Mouse (Mus musculus) liver, postnatal 0 days (tissue): Measurements from ENCODE around the gene Fcrla. TPM values are rescaled to one million over a fixed set of nuclear protein-coding genes. Genes with fewer than 3 reads are reported as not detected.
"Not testable (repeated sequence)": the region's sequence is repeated elsewhere in the genome, so short reads cannot be mapped to it uniquely, and the experiment has no call there.

ENCODE experiments used
- ATAC-seq: fragments of 200-750 bp; cut with Nextera tagmentation; 2 replicates; pipeline ENCODE4 v1.8.0; 2017; ENCODE audit warnings: mild to moderate bottlenecking, moderate library complexity
- DNase-seq: peaks from one replicate; pipeline ENCODE4 v3.0.0-alpha.2; 2016
- H3K27ac ChIP-seq: fragments of 300-500 bp; sonication (generic); 2 replicates; pipeline ENCODE4 v1.5.1; 2014; ENCODE audit warnings: antibody characterized with exemption, moderate library complexity, mild to moderate bottlenecking, low read depth
- H3K27me3 ChIP-seq: fragments of 300-500 bp; sonication (generic); 2 replicates; pipeline ENCODE4 v1.6.1; 2014; ENCODE audit warnings: low read length, control low read depth, mixed read lengths; ENCODE audit not compliant: insufficient read depth
- H3K36me3 ChIP-seq: fragments of 300-500 bp; sonication (generic); replicated peaks from 2 replicates; pipeline ENCODE4 v1.6.1; 2014; ENCODE audit warnings: mild to moderate bottlenecking, control low read depth, low read length, moderate library complexity, mixed read lengths; ENCODE audit not compliant: insufficient read depth
- H3K4me1 ChIP-seq: fragments of 300-500 bp; sonication (generic); 2 replicates; pipeline ENCODE4 v1.6.1; 2014; ENCODE audit warnings: antibody characterized with exemption, mild to moderate bottlenecking, control low read depth; ENCODE audit not compliant: insufficient read depth
- H3K4me2 ChIP-seq: fragments of 300-500 bp; sonication (generic); 2 replicates; pipeline ENCODE4 v1.6.1; 2014; ENCODE audit warnings: low read depth, mild to moderate bottlenecking, low read length, moderate library complexity, mixed read lengths
- H3K4me3 ChIP-seq: fragments of 300-500 bp; sonication (generic); 2 replicates; pipeline ENCODE4 v1.5.1; 2014; ENCODE audit warnings: low read depth, low read length
- H3K9ac ChIP-seq: fragments of 300-500 bp; sonication (generic); replicated peaks from 2 replicates; pipeline ENCODE4 v1.6.1; 2014; ENCODE audit warnings: mild to moderate bottlenecking, moderate library complexity
- H3K9me3 ChIP-seq: fragments of 300-500 bp; sonication (generic); 2 replicates; pipeline ENCODE4 v1.6.1; 2016; ENCODE audit warnings: mild to moderate bottlenecking, control low read depth, low read length, mixed read lengths
- CTCF ChIP-seq: sonication (generic); IDR thresholded peaks from 2 replicates; pipeline ENCODE4 v1.5.1; 2016; ENCODE audit warnings: antibody characterized with exemption, low read depth
- EP300 ChIP-seq: IDR thresholded peaks from 2 replicates; pipeline ENCODE4 v1.6.1; 2016; ENCODE audit warnings: antibody characterized with exemption, low read depth, mild to moderate bottlenecking
- WGBS: fragments of 180-500 bp; shearing (Covaris S2); extraction: QIAGEN DNeasy Blood & Tissue Kit; methylation state at CpG from one replicate; pipeline ENCODE4 v1.1.7; 2014; ENCODE audit not compliant: insufficient replicate concordance; 5-methylcytosine and 5-hydroxymethylcytosine counted together
- polyA plus RNA-seq: library from polyadenylated mRNA; unstranded; fragments of >200 nt; fragmentation: Nextera tagmentation; extraction: Ambion mirVana; gene quantifications from 2 replicates; pipeline ENCODE4 v1.2.1, GENCODE M21; 2015

Gene Fcrla
- polyA plus RNA-seq, 1 experiment from 2014 or later = 10.4 TPM

- no peak overlapping the region for H3K27ac ChIP-seq
- no peak for DNase-seq
- WGBS = 46% methylated on average over 2 of the region's 2 CpGs
Observed at GRCm38 (mm10) chr1:170959791-170960190, 32.4 kb upstream of the Fcrla start.

GRCm38 (mm10) chr1:170958225-170958624 lies 30.8 kb upstream of the Fcrla start:
- TF ChIP-seq CTCF (no peak), EP300 (no peak)
- Histone ChIP-seq H3K4me3 (no peak overlapping the region), H3K36me3 (no peaks in the 10 kb centered on the region), H3K27ac (no peak overlapping the region), H3K9ac (no peak overlapping the region), H3K4me2 (no peak overlapping the region), H3K4me1 (peaks cover 10% of the 10 kb centered on the region), H3K9me3 (no peaks in the 10 kb centered on the region), H3K27me3 (no peaks in the 10 kb centered on the region)
- WGBS = 34% methylated on average over 3 of the region's 3 CpGs
- ATAC-seq (no peak), DNase-seq (no peak)

More at GRCm38 (mm10) chr1:170959791-170960190, 32.4 kb upstream of the Fcrla start:
- Histone ChIP-seq H3K27me3 (no peaks in the 10 kb centered on the region), H3K36me3 (no peaks in the 10 kb centered on the region), H3K4me2 (no peak overlapping the region), H3K4me1 (peaks cover 10% of the 10 kb centered on the region), H3K9me3 (no peaks in the 10 kb centered on the region), H3K9ac (no peak overlapping the region), H3K4me3 (no peak overlapping the region)
- TF ChIP-seq CTCF = no peak
- 0 out of 2 replicates have a peak, but pooled peaks have one; percentile 12 for TF ChIP-seq EP300
- peak; percentile 8; the same call in 1 of the 2 replicates for ATAC-seq

- 48% methylated on average over 2 of the region's 2 CpGs for WGBS
- no peaks in the 10 kb centered on the region for H3K36me3 ChIP-seq
- no peaks in the 10 kb centered on the region for H3K9me3 ChIP-seq
- DNase-seq (no peak), ATAC-seq (peak; percentile 25; the same call in 1 of the 2 replicates)
- peaks cover 2% of the 10 kb centered on the region; the same call in 1 of the 2 replicates for H3K4me1 ChIP-seq
- no peak overlapping the region for H3K4me2 ChIP-seq
- no peak overlapping the region for H3K9ac ChIP-seq
- no peak overlapping the region for H3K27ac ChIP-seq
- H3K4me3 ChIP-seq = no peak overlapping the region
- TF ChIP-seq EP300 = no peak
- TF ChIP-seq CTCF = no peak
- H3K27me3 ChIP-seq = no peaks in the 10 kb centered on the region
Observed at GRCm38 (mm10) chr1:170953192-170953591, 25.8 kb upstream of the Fcrla start.

GRCm38 (mm10) chr1:170950772-170951171 lies 23.4 kb upstream of the Fcrla start:
- peaks cover 2% of the 10 kb centered on the region; the same call in 1 of the 2 replicates for H3K4me1 ChIP-seq
- ATAC-seq (no peak), DNase-seq (no peak)
- no peak overlapping the region for H3K4me3 ChIP-seq
- no peak overlapping the region for H3K4me2 ChIP-seq
- H3K27me3 ChIP-seq = no peaks in the 10 kb centered on the region
- 23% methylated on average over 3 of the region's 3 CpGs for WGBS
- H3K9ac ChIP-seq = no peak overlapping the region
- H3K27ac ChIP-seq = no peak overlapping the region; the same call in 1 of the 2 replicates
- H3K9me3 ChIP-seq = no peaks in the 10 kb centered on the region
- TF ChIP-seq EP300 (no peak), CTCF (no peak)
- no peaks in the 10 kb centered on the region for H3K36me3 ChIP-seq

GRCm38 (mm10) chr1:170944908-170945307 lies 17.5 kb upstream of the Fcrla start:
- H3K9ac ChIP-seq, H3K4me2 ChIP-seq, H3K9me3 ChIP-seq, DNase-seq, H3K4me1 ChIP-seq, ATAC-seq, H3K4me3 ChIP-seq, H3K27me3 ChIP-seq, H3K27ac ChIP-seq, H3K36me3 ChIP-seq: not testable (repeated sequence)
- WGBS = 77% methylated on average over 3 of the region's 9 CpGs

GRCm38 (mm10) chr1:170944151-170944550 lies 16.8 kb upstream of the Fcrla start:
- DNase-seq, H3K4me2 ChIP-seq, H3K4me1 ChIP-seq, H3K27ac ChIP-seq, H3K9ac ChIP-seq, H3K4me3 ChIP-seq, H3K36me3 ChIP-seq, H3K9me3 ChIP-seq, ATAC-seq, H3K27me3 ChIP-seq: not testable (repeated sequence)
- WGBS = 91% methylated on average over 9 of the region's 9 CpGs

GRCm38 (mm10) chr1:170939255-170939654 lies 11.9 kb upstream of the Fcrla start:
- 77% methylated on average over 12 of the region's 12 CpGs for WGBS
- peak; percentile 23 for DNase-seq

More at GRCm38 (mm10) chr1:170939255-170939654, 11.9 kb upstream of the Fcrla start:
- H3K27ac ChIP-seq = no peak overlapping the region
- H3K9me3 ChIP-seq = peaks cover 3% of the 10 kb centered on the region; the same call in 1 of the 2 replicates
- no peak overlapping the region for H3K4me3 ChIP-seq
- H3K27me3 ChIP-seq = no peaks in the 10 kb centered on the region
- no peak overlapping the region for H3K4me2 ChIP-seq
- no peaks in the 10 kb centered on the region for H3K4me1 ChIP-seq
- no peak overlapping the region for H3K9ac ChIP-seq
- no peak for TF ChIP-seq EP300
- TF ChIP-seq CTCF = no peak
- no peak for ATAC-seq
- no peaks in the 10 kb centered on the region for H3K36me3 ChIP-seq
